Mouse (Mus musculus): ENCODE results near the gene Grk5.

Gene Grk5

GRCm38 (mm10) chr19:60971598-60971997 lies 82.0 kb downstream of the Grk5 start:
- H3K9me3 ChIP-seq (ENCODE audit: low read length) = no peaks in the 10 kb centered on the region
- no peaks in the 10 kb centered on the region for H3K27me3 ChIP-seq (ENCODE audit: insufficient read depth, low read length)
- TF ChIP-seq NANOG (IDR thresholded peaks at IDR 0.05; ENCODE audit: borderline replicate concordance, low read length) (no peak), CTCF (conservative IDR thresholded peaks at IDR 0.05; ENCODE audit: low read length) (no peak), POU5F1 (IDR thresholded peaks at IDR 0.05; ENCODE audit: borderline replicate concordance, low read length) (no peak)
- H3K4me3 ChIP-seq (replicated peaks; ENCODE audit: low read length) = no peak overlapping the region
- H3K36me3 ChIP-seq (ENCODE audit: insufficient read depth, low read length) = no peaks in the 10 kb centered on the region
- H3K4me1 ChIP-seq (replicated peaks; ENCODE audit: low read depth, low read length) = no peaks in the 10 kb centered on the region

GRCm38 (mm10) chr19:60972281-60973015 lies 82.9 kb downstream of the Grk5 start:
- Histone ChIP-seq H3K4me1 (replicated peaks; ENCODE audit: low read depth, low read length) (no peaks in the 10 kb centered on the region), H3K4me3 (replicated peaks; ENCODE audit: low read length) (no peak overlapping the region), H3K36me3 (ENCODE audit: insufficient read depth, low read length) (no peaks in the 10 kb centered on the region), H3K9me3 (ENCODE audit: low read length) (no peaks in the 10 kb centered on the region), H3K27me3 (ENCODE audit: insufficient read depth, low read length) (no peaks in the 10 kb centered on the region)
- TF ChIP-seq NANOG (IDR thresholded peaks at IDR 0.05; ENCODE audit: borderline replicate concordance, low read length) = no peak
- TF ChIP-seq CTCF (conservative IDR thresholded peaks at IDR 0.05; ENCODE audit: low read length) = no peak
- no peak for TF ChIP-seq POU5F1 (IDR thresholded peaks at IDR 0.05; ENCODE audit: borderline replicate concordance, low read length)

GRCm38 (mm10) chr19:60973508-60973907 lies 84.0 kb downstream of the Grk5 start:
- H3K4me1 ChIP-seq (replicated peaks; ENCODE audit: low read depth, low read length) = no peaks in the 10 kb centered on the region
- no peaks in the 10 kb centered on the region for H3K9me3 ChIP-seq (ENCODE audit: low read length)
- no peaks in the 10 kb centered on the region for H3K36me3 ChIP-seq (ENCODE audit: insufficient read depth, low read length)
- no peak for TF ChIP-seq POU5F1 (IDR thresholded peaks at IDR 0.05; ENCODE audit: borderline replicate concordance, low read length)
- TF ChIP-seq CTCF (conservative IDR thresholded peaks at IDR 0.05; ENCODE audit: low read length) = no peak
- TF ChIP-seq NANOG (IDR thresholded peaks at IDR 0.05; ENCODE audit: borderline replicate concordance, low read length) = no peak
- no peak overlapping the region for H3K4me3 ChIP-seq (replicated peaks; ENCODE audit: low read length)
- H3K27me3 ChIP-seq (ENCODE audit: insufficient read depth, low read length) = no peaks in the 10 kb centered on the region

- no peak for TF ChIP-seq NANOG (IDR thresholded peaks at IDR 0.05; ENCODE audit: borderline replicate concordance, low read length)
- no peak for TF ChIP-seq POU5F1 (IDR thresholded peaks at IDR 0.05; ENCODE audit: borderline replicate concordance, low read length)
- no peak for TF ChIP-seq CTCF (conservative IDR thresholded peaks at IDR 0.05; ENCODE audit: low read length)
Measured at GRCm38 (mm10) chr19:60979581-60979980, 90.0 kb downstream of the Grk5 start.

GRCm38 (mm10) chr19:60981391-60981790 lies 91.8 kb downstream of the Grk5 start:
- no peak overlapping the region for H3K4me3 ChIP-seq (replicated peaks; ENCODE audit: low read length)
- TF ChIP-seq NANOG (IDR thresholded peaks at IDR 0.05; ENCODE audit: borderline replicate concordance, low read length) = no peak
- TF ChIP-seq CTCF (conservative IDR thresholded peaks at IDR 0.05; ENCODE audit: low read length) = no peak
- TF ChIP-seq POU5F1 (IDR thresholded peaks at IDR 0.05; ENCODE audit: borderline replicate concordance, low read length) = no peak
- no peaks in the 10 kb centered on the region for H3K36me3 ChIP-seq (ENCODE audit: insufficient read depth, low read length)
- no peaks in the 10 kb centered on the region for H3K4me1 ChIP-seq (replicated peaks; ENCODE audit: low read depth, low read length)
- H3K9me3 ChIP-seq (ENCODE audit: low read length) = no peaks in the 10 kb centered on the region
- H3K27me3 ChIP-seq (ENCODE audit: insufficient read depth, low read length) = no peaks in the 10 kb centered on the region

More at GRCm38 (mm10) chr19:60979581-60979980, 90.0 kb downstream of the Grk5 start:
- H3K4me3 ChIP-seq (replicated peaks; ENCODE audit: low read length) = no peak overlapping the region
- H3K36me3 ChIP-seq (ENCODE audit: insufficient read depth, low read length) = no peaks in the 10 kb centered on the region
- H3K4me1 ChIP-seq (replicated peaks; ENCODE audit: low read depth, low read length) = no peaks in the 10 kb centered on the region
- H3K27me3 ChIP-seq (ENCODE audit: insufficient read depth, low read length) = no peaks in the 10 kb centered on the region
- H3K9me3 ChIP-seq (ENCODE audit: low read length) = no peaks in the 10 kb centered on the region

- Histone ChIP-seq H3K27me3 (ENCODE audit: insufficient read depth, low read length) (no peaks in the 10 kb centered on the region), H3K4me3 (replicated peaks; ENCODE audit: low read length) (no peak overlapping the region), H3K4me1 (replicated peaks; ENCODE audit: low read depth, low read length) (no peaks in the 10 kb centered on the region), H3K9me3 (ENCODE audit: low read length) (no peaks in the 10 kb centered on the region), H3K36me3 (ENCODE audit: insufficient read depth, low read length) (no peaks in the 10 kb centered on the region)
- TF ChIP-seq POU5F1 (IDR thresholded peaks at IDR 0.05; ENCODE audit: borderline replicate concordance, low read length) (no peak), CTCF (conservative IDR thresholded peaks at IDR 0.05; ENCODE audit: low read length) (no peak), NANOG (IDR thresholded peaks at IDR 0.05; ENCODE audit: borderline replicate concordance, low read length) (no peak)
Measured at GRCm38 (mm10) chr19:60981894-60982293, 92.3 kb downstream of the Grk5 start.

GRCm38 (mm10) chr19:60989766-60990165 lies 100.2 kb downstream of the Grk5 start:
- H3K4me3 ChIP-seq (replicated peaks; ENCODE audit: low read length) = no peak overlapping the region
- H3K4me1 ChIP-seq (replicated peaks; ENCODE audit: low read depth, low read length) = no peaks in the 10 kb centered on the region
- H3K27me3 ChIP-seq (ENCODE audit: insufficient read depth, low read length) = no peaks in the 10 kb centered on the region
- no peaks in the 10 kb centered on the region for H3K36me3 ChIP-seq (ENCODE audit: insufficient read depth, low read length)
- no peak for TF ChIP-seq NANOG (IDR thresholded peaks at IDR 0.05; ENCODE audit: borderline replicate concordance, low read length)
- no peaks in the 10 kb centered on the region for H3K9me3 ChIP-seq (ENCODE audit: low read length)

GRCm38 (mm10) chr19:60994214-60994613 lies 104.7 kb downstream of the Grk5 start:
- Histone ChIP-seq H3K27me3 (ENCODE audit: insufficient read depth, low read length) (no peaks in the 10 kb centered on the region), H3K4me3 (replicated peaks; ENCODE audit: low read length) (no peak overlapping the region), H3K36me3 (ENCODE audit: insufficient read depth, low read length) (no peaks in the 10 kb centered on the region), H3K4me1 (replicated peaks; ENCODE audit: low read depth, low read length) (no peaks in the 10 kb centered on the region), H3K9me3 (ENCODE audit: low read length) (no peaks in the 10 kb centered on the region)
- TF ChIP-seq POU5F1 (IDR thresholded peaks at IDR 0.05; ENCODE audit: borderline replicate concordance, low read length) (no peak), NANOG (IDR thresholded peaks at IDR 0.05; ENCODE audit: borderline replicate concordance, low read length) (no peak), CTCF (conservative IDR thresholded peaks at IDR 0.05; ENCODE audit: low read length) (no peak)

- Histone ChIP-seq H3K4me1 (replicated peaks; ENCODE audit: low read depth, low read length) (no peaks in the 10 kb centered on the region), H3K27me3 (ENCODE audit: insufficient read depth, low read length) (no peaks in the 10 kb centered on the region), H3K9me3 (ENCODE audit: low read length) (no peaks in the 10 kb centered on the region), H3K4me3 (replicated peaks; ENCODE audit: low read length) (no peak overlapping the region), H3K36me3 (ENCODE audit: insufficient read depth, low read length) (no peaks in the 10 kb centered on the region)
- TF ChIP-seq CTCF (conservative IDR thresholded peaks at IDR 0.05; ENCODE audit: low read length) (no peak), POU5F1 (IDR thresholded peaks at IDR 0.05; ENCODE audit: borderline replicate concordance, low read length) (no peak), NANOG (IDR thresholded peaks at IDR 0.05; ENCODE audit: borderline replicate concordance, low read length) (no peak)
Measured at GRCm38 (mm10) chr19:60994845-60995244, 105.3 kb downstream of the Grk5 start.
